Mouse (Mus musculus): Measurements from ENCODE around the gene Pappa2.

The Pappa2 gene

GRCm38 (mm10) chr1:158765842-158766241 lies 214.4 kb downstream of the Pappa2 start:
- no peak for DNase-seq (ENCODE audit: low spot score in 2 of 2)

GRCm38 (mm10) chr1:158764727-158765126 lies 215.6 kb downstream of the Pappa2 start:
- DNase-seq (ENCODE audit: low spot score in 2 of 2): no peak

GRCm38 (mm10) chr1:158764211-158764610 lies 216.1 kb downstream of the Pappa2 start:
- DNase-seq (ENCODE audit: low spot score in 2 of 2): no peak

- DNase-seq (ENCODE audit: low spot score in 2 of 2): no peak
Observed at GRCm38 (mm10) chr1:158748356-158749096, 231.8 kb downstream of the Pappa2 start.

GRCm38 (mm10) chr1:158741449-158741848 lies 238.8 kb downstream of the Pappa2 start:
- no peak for DNase-seq (ENCODE audit: low spot score in 2 of 2)

- peak; percentile 1 to 20 for DNase-seq (ENCODE audit: low spot score in 2 of 2)
Observed at GRCm38 (mm10) chr1:158740949-158741348, 239.3 kb downstream of the Pappa2 start.

- no peak for DNase-seq (ENCODE audit: low spot score in 2 of 2)
Observed at GRCm38 (mm10) chr1:158740161-158740766, 240.0 kb downstream of the Pappa2 start.

- no peak for DNase-seq (ENCODE audit: low spot score in 2 of 2)
Observed at GRCm38 (mm10) chr1:158739132-158739919, 241.0 kb downstream of the Pappa2 start.

- peak; percentile 43 to 44 for DNase-seq (ENCODE audit: low spot score in 2 of 2)
Observed at GRCm38 (mm10) chr1:158732868-158733496, 247.3 kb downstream of the Pappa2 start.

GRCm38 (mm10) chr1:158713301-158714095 lies 266.8 kb downstream of the Pappa2 start:
- DNase-seq (ENCODE audit: low spot score in 2 of 2): no peak

- no peak for DNase-seq (ENCODE audit: low spot score in 2 of 2)
Observed at GRCm38 (mm10) chr1:158701336-158701735, 279.0 kb downstream of the Pappa2 start.

GRCm38 (mm10) chr1:158700147-158700546 lies 280.1 kb downstream of the Pappa2 start:
- no peak for DNase-seq (ENCODE audit: low spot score in 2 of 2)

GRCm38 (mm10) chr1:158699276-158699675 lies 281.0 kb downstream of the Pappa2 start:
- DNase-seq (ENCODE audit: low spot score in 2 of 2): no peak

- no peak for DNase-seq (ENCODE audit: low spot score in 2 of 2)
Observed at GRCm38 (mm10) chr1:158697859-158698569, 282.3 kb downstream of the Pappa2 start.

- no peak for DNase-seq (ENCODE audit: low spot score in 2 of 2)
Observed at GRCm38 (mm10) chr1:158697423-158697822, 282.9 kb downstream of the Pappa2 start.

- no peak for DNase-seq (ENCODE audit: low spot score in 2 of 2)
Observed at GRCm38 (mm10) chr1:158687726-158688125, 292.6 kb downstream of the Pappa2 start.

GRCm38 (mm10) chr1:158669971-158670592 lies 310.2 kb downstream of the Pappa2 start:
- no peak for DNase-seq (ENCODE audit: low spot score in 2 of 2)

GRCm38 (mm10) chr1:158666001-158666400 lies 314.3 kb downstream of the Pappa2 start:
- no peak for DNase-seq (ENCODE audit: low spot score in 2 of 2)

Measured in right cerebral cortex, postnatal 36 days (tissue).